In genomic region chr2:90958856-90959255, GRCm38 (mm10) we compare ENCODE assay signal across 22 mouse cellular contexts.
"Had no signal": no experiment of that assay in that cellular context is flagged by ENCODE, and none has a peak within 500 bp of the region (broad histone marks: within the 10 kb centered on the region; RNA-seq: fewer than 3 reads in every experiment).

No protein-coding gene starts in this region.

- H3K27ac ChIP-seq: heart, embryonic 13.5 days; heart, embryonic 15.5 days; hindbrain, embryonic 13.5 days; hindbrain, embryonic 15.5 days; hindbrain, postnatal 0 days; kidney, embryonic 15.5 days; kidney, postnatal 0 days; limb, embryonic 13.5 days; limb, embryonic 15.5 days; liver, embryonic 12.5 days; liver, embryonic 14.5 days had no signal

- H3K4me3 ChIP-seq: heart, embryonic 13.5 days; heart, embryonic 15.5 days; hindbrain, embryonic 13.5 days; hindbrain, embryonic 15.5 days; kidney, embryonic 15.5 days; limb, embryonic 13.5 days; limb, embryonic 15.5 days; liver, embryonic 12.5 days had no signal

- DNase-seq: gastrocnemius, postnatal 14 days; gastrocnemius, postnatal 36 days; heart, adult 18-20 months; heart, postnatal 14 days; heart, postnatal 36 days; kidney, adult 11 months; kidney, adult 2 months; kidney, adult 9 months; kidney, postnatal 14 days; layer of hippocampus, postnatal 36 days; left cerebral cortex, postnatal 4 days had no signal
